ENCODE assay signal across 17 mouse cellular contexts in the genomic region with DNA sequence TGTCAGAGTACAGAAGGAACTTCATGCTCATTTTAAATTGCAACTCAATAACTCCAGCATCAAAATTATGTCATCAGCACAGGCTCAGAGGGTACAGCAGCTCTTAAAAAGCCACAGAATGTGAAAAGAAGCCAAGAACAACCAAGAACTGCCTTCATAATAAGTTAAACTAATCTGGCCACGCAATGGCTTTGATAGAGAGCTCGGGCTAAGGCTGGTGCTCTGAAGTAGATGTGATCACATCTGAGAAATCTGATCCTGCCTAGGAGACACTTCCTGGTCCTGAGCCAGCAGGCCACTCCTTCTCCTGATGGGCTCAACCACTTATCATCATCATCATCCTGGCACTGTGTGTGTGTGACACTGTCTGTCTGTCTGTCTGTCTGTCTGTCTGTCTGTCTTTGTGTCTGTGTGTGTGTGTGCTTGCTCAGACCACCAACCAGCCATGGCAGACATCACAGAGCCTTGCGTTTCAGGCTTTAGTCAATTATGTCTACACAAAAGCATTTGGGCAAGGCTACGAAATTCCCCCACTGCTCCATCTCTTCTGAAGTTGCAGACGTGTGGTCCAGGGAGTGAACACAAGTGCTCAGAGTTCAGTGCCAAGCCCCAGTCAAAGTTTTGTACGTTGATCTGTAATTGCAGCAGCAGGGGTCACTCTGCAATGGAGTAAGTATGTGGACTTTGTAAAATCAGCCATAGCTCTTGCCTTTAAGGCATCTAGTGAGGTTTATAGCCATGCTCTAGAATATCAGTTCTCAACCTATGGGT.
A peak's percentile ranks its signal among the peaks of the same experiment; 100 is the strongest.
DNase-seq lines count a peak whose midpoint lies in the region; ATAC-seq and TF ChIP-seq lines count a peak whose summit lies in the region.
"Had no signal": no experiment of that assay in that cellular context is flagged by ENCODE, and none has a peak within 500 bp of the region (broad histone marks: within the 10 kb centered on the region; RNA-seq: fewer than 3 reads in every experiment).

No protein-coding gene starts in this region.

- 68% methylated on average over 6 of the region's 6 CpGs for WGBS in intestine, postnatal 0 days
- WGBS in intestine, embryonic 16.5 days = 72% methylated on average over 6 of the region's 6 CpGs
- 54% methylated on average over 6 of the region's 6 CpGs for WGBS in limb, embryonic 14.5 days
- 76% methylated on average over 6 of the region's 6 CpGs for WGBS in liver, embryonic 11.5 days

- H3K4me2 ChIP-seq in intestine, postnatal 0 days (replicated peaks; ENCODE audit: low read depth) = no peak overlapping the region
- no peak overlapping the region for H3K4me2 ChIP-seq in intestine, embryonic 16.5 days (ENCODE audit: low read depth, low read length)
- no peak overlapping the region for H3K4me2 ChIP-seq in limb, embryonic 14.5 days (replicated peaks; ENCODE audit: low read depth, low read length, severe bottlenecking)
- no peak overlapping the region for H3K4me2 ChIP-seq in liver, embryonic 11.5 days
- H3K4me2 ChIP-seq: midbrain, embryonic 11.5 days had no signal

- H3K9ac ChIP-seq in intestine, postnatal 0 days (ENCODE audit: low read depth, low read length) = no peak overlapping the region
- no peak overlapping the region for H3K9ac ChIP-seq in intestine, embryonic 16.5 days (ENCODE audit: low read depth, low read length)
- H3K9ac ChIP-seq in limb, embryonic 14.5 days (ENCODE audit: low read depth, low read length, severe bottlenecking) = no peak overlapping the region
- no peak overlapping the region for H3K9ac ChIP-seq in liver, embryonic 11.5 days (ENCODE audit: low read depth, low read length)

- TF ChIP-seq POLR2A in limb, embryonic 14.5 days (IDR thresholded peaks at IDR 0.05; ENCODE audit: borderline replicate concordance, extremely low read depth, insufficient read depth, insufficient read length) = no peak

- 0 out of 2 replicates have a peak, but pooled peaks have one; percentile 10 for ATAC-seq in intestine, postnatal 0 days
- ATAC-seq in intestine, embryonic 16.5 days = no peak
- ATAC-seq in limb, embryonic 14.5 days (ENCODE audit: low FRiP score, low read depth) = 0 out of 2 replicates have a peak, but pooled peaks have one; percentile 12
- no peak for ATAC-seq in liver, embryonic 11.5 days (replicated peaks; ENCODE audit: low FRiP score)

- intact Hi-C loops in left cerebral cortex, postnatal 10 days (cut with DNase I) = no loop called here

- H3K9me3 ChIP-seq in intestine, postnatal 0 days (ENCODE audit: control insufficient read depth) = no peaks in the 10 kb centered on the region
- no peaks in the 10 kb centered on the region for H3K9me3 ChIP-seq in intestine, embryonic 16.5 days (ENCODE audit: control insufficient read depth, low read length)
- H3K9me3 ChIP-seq in limb, embryonic 14.5 days (ENCODE audit: control insufficient read depth, low read length) = no peaks in the 10 kb centered on the region
- H3K9me3 ChIP-seq in liver, embryonic 11.5 days (ENCODE audit: control insufficient read depth, low read length) = no peaks in the 10 kb centered on the region
- H3K9me3 ChIP-seq: forebrain, embryonic 10.5 days had no signal

- H3K27me3 ChIP-seq in intestine, postnatal 0 days (replicated peaks; ENCODE audit: control insufficient read depth, insufficient read depth, low read length) = no peaks in the 10 kb centered on the region
- no peaks in the 10 kb centered on the region for H3K27me3 ChIP-seq in intestine, embryonic 16.5 days (replicated peaks; ENCODE audit: control insufficient read depth, insufficient read depth, low read length)
- no peaks in the 10 kb centered on the region for H3K27me3 ChIP-seq in limb, embryonic 14.5 days (ENCODE audit: control insufficient read depth, insufficient read depth, low read length)
- H3K27me3 ChIP-seq in liver, embryonic 11.5 days (replicated peaks; ENCODE audit: control insufficient read depth, insufficient read depth, low read length) = no peaks in the 10 kb centered on the region

- TF ChIP-seq CTCF in intestine, postnatal 0 days (IDR thresholded peaks at IDR 0.05; ENCODE audit: low read depth) = peak; percentile 43

- no peaks in the 10 kb centered on the region; the same call in none of the 2 replicates for H3K4me1 ChIP-seq in intestine, postnatal 0 days (replicated peaks; ENCODE audit: control insufficient read depth, insufficient read depth, low read length)
- H3K4me1 ChIP-seq in intestine, embryonic 16.5 days (ENCODE audit: control insufficient read depth, insufficient read depth, low read length) = peaks cover 19% of the 10 kb centered on the region
- peaks cover 33% of the 10 kb centered on the region for H3K4me1 ChIP-seq in limb, embryonic 14.5 days (ENCODE audit: control insufficient read depth, insufficient read depth, low read length)
- peaks cover 9% of the 10 kb centered on the region for H3K4me1 ChIP-seq in liver, embryonic 11.5 days (replicated peaks; ENCODE audit: control insufficient read depth, insufficient read depth, low read length)

- no peak overlapping the region for H3K27ac ChIP-seq in intestine, postnatal 0 days (ENCODE audit: low read depth, low read length)
- H3K27ac ChIP-seq in intestine, embryonic 16.5 days (ENCODE audit: low read length) = no peak overlapping the region
- no peak overlapping the region for H3K27ac ChIP-seq in limb, embryonic 14.5 days (replicated peaks; ENCODE audit: low read depth, low read length)
- H3K27ac ChIP-seq in liver, embryonic 11.5 days (ENCODE audit: low read depth, low read length) = no peak overlapping the region

- H3K36me3 ChIP-seq in intestine, postnatal 0 days (ENCODE audit: control insufficient read depth, insufficient read depth) = no peaks in the 10 kb centered on the region
- no peaks in the 10 kb centered on the region for H3K36me3 ChIP-seq in intestine, embryonic 16.5 days (ENCODE audit: control insufficient read depth, insufficient read depth, low read length)
- no peaks in the 10 kb centered on the region for H3K36me3 ChIP-seq in limb, embryonic 14.5 days (ENCODE audit: control insufficient read depth, insufficient read depth, low read length)
- H3K36me3 ChIP-seq in liver, embryonic 11.5 days (ENCODE audit: control insufficient read depth, insufficient read depth, low read length) = no peaks in the 10 kb centered on the region

- no peak overlapping the region for H3K4me3 ChIP-seq in intestine, postnatal 0 days (ENCODE audit: low read depth, low read length)
- no peak overlapping the region for H3K4me3 ChIP-seq in intestine, embryonic 16.5 days (ENCODE audit: low read length)
- no peak overlapping the region for H3K4me3 ChIP-seq in limb, embryonic 14.5 days (replicated peaks; ENCODE audit: low read length)
- no peak overlapping the region for H3K4me3 ChIP-seq in liver, embryonic 11.5 days (ENCODE audit: low read depth, low read length)
- H3K4me3 ChIP-seq: forebrain, embryonic 10.5 days had no signal

- DNase-seq in heart, adult 11 months = peak; percentile 67
- DNase-seq in heart, adult 9 months (ENCODE audit: low spot score in 2 of 2) = no peak
- peak; percentile 40 for DNase-seq in adipocyte (ENCODE audit: low spot score)
- peak; percentile 47 for DNase-seq in limb, embryonic 14.5 days (ENCODE audit: low spot score)
- no peak for DNase-seq in liver, embryonic 11.5 days (ENCODE audit: low spot score)
- DNase-seq in left cerebral cortex, postnatal 10 days (ENCODE audit: extremely low spot score in 1 of 2, low spot score in 2 of 2) = no peak
- DNase-seq: adrenal gland, postnatal 10 days; cerebellum, adult 11-12 months; cerebellum, postnatal 36 days; layer of hippocampus, adult 9-11 months; liver; lung, adult 2 months; lung, postnatal 4 days had no signal

Comparison
In these comparisons a context has a peak if more than half of its experiments do, and no peak if none do; other contexts are left out.
1. DNase-seq: peak in heart, adult 11 months (single experiment), adipocyte (single experiment) and limb, embryonic 14.5 days (single experiment); none in heart, adult 9 months (0 of 2), liver, embryonic 11.5 days (single experiment) and left cerebral cortex, postnatal 10 days (0 of 2).
2. ATAC-seq: peak in intestine, postnatal 0 days (single experiment) and limb, embryonic 14.5 days (single experiment); none in intestine, embryonic 16.5 days (single experiment) and liver, embryonic 11.5 days (single experiment).